Mouse (Mus musculus): ENCODE measurements at regions not wholly inside any gene's neighbourhood (a gene's known extent, or its start where the extent isn't known, plus 50 kb on each side); places are given as distances from the start of the nearest gene placed in this dataset.

DNA sequence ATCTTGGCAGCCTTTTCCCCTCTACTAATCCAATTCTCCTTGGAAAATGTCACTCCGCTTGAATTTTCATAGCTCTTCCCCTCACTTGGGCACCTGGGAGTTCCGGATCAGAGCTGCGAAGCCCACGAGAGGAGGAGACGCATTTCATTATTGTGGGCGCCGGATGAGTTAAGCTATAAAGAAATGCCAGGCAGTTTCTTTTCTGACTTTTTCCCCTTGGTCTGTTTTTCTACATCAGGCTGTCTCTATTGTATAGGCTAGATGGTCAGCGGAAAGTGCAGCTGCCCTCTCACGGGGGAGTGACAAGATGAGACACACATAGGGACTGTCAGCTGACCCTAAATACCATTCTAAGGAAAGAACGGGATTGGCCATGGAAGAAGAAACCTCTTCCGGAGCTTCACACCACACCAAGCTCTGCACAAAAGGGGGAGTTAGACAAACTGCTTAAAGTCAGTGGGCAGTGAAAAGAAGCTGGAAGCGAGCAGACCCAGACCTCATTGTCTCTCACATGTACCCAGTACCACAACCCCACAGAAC, 369.3 kb upstream of the Trib2 start:
- Histone ChIP-seq H3K27ac (ENCODE audit: low read length) (no peak overlapping the region), H3K9me3 (ENCODE audit: control insufficient read depth, low read depth, low read length) (no peaks in the 10 kb centered on the region), H3K4me3 (ENCODE audit: low read depth, low read length) (no peak overlapping the region), H3K4me2 (replicated peaks; ENCODE audit: low read depth, low read length) (no peak overlapping the region), H3K9ac (replicated peaks; ENCODE audit: low read depth, low read length) (no peak overlapping the region), H3K4me1 (ENCODE audit: control insufficient read depth, insufficient read depth, low read length) (no peaks in the 10 kb centered on the region; the same call in 1 of the 2 replicates), H3K36me3 (ENCODE audit: control insufficient read depth, insufficient read depth, low read length) (no peaks in the 10 kb centered on the region), H3K27me3 (ENCODE audit: control insufficient read depth, insufficient read depth, low read length) (no peaks in the 10 kb centered on the region)
- 68% methylated on average over 12 of the region's 12 CpGs for WGBS
- ATAC-seq (ENCODE audit: insufficient number of reproducible peaks, insufficient read depth, low FRiP score, low read depth), result no peak

- Histone ChIP-seq H3K4me2 (replicated peaks; ENCODE audit: low read depth, low read length) (no peak overlapping the region), H3K9me3 (ENCODE audit: control insufficient read depth, low read depth, low read length) (no peaks in the 10 kb centered on the region), H3K36me3 (ENCODE audit: control insufficient read depth, insufficient read depth, low read length) (no peaks in the 10 kb centered on the region), H3K27me3 (ENCODE audit: control insufficient read depth, insufficient read depth, low read length) (no peaks in the 10 kb centered on the region), H3K4me1 (ENCODE audit: control insufficient read depth, insufficient read depth, low read length) (no peaks in the 10 kb centered on the region; the same call in 1 of the 2 replicates), H3K27ac (ENCODE audit: low read length) (no peak overlapping the region), H3K4me3 (ENCODE audit: low read depth, low read length) (no peak overlapping the region), H3K9ac (replicated peaks; ENCODE audit: low read depth, low read length) (no peak overlapping the region)
- WGBS, result 42% methylated on average over 14 of the region's 14 CpGs
- ATAC-seq (ENCODE audit: insufficient number of reproducible peaks, insufficient read depth, low FRiP score, low read depth), result no peak; the same call in 1 of the 2 replicates
These were observed 368.8 kb upstream of the Trib2 start for GRCm38 (mm10) chr12:16185431-16185923.

DNA sequence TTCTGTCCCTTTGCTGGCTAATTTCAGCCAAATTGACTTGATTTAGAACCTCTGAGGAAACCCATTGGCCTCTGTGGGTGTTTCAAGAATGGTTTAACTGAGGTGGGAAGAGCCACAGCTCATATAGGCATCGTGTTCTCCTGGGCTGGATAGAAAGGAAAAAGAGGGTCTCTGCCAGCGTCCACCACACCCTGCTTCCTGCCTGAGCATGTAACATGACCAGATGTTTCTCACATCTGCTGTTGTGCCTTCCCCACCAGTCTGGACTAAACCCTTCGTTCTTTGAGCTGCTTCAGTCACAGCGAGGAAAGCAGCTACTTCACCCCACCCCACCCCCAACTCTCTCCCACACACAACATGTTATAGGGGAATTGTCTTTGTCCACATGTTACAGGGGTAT, 366.3 kb upstream of the Trib2 start:
- Histone ChIP-seq H3K36me3 (ENCODE audit: control insufficient read depth, insufficient read depth, low read length) (no peaks in the 10 kb centered on the region), H3K4me2 (replicated peaks; ENCODE audit: low read depth, low read length) (no peak overlapping the region), H3K27me3 (ENCODE audit: control insufficient read depth, insufficient read depth, low read length) (no peaks in the 10 kb centered on the region), H3K4me3 (ENCODE audit: low read depth, low read length) (no peak overlapping the region), H3K9me3 (ENCODE audit: control insufficient read depth, low read depth, low read length) (no peaks in the 10 kb centered on the region), H3K27ac (ENCODE audit: low read length) (no peak overlapping the region), H3K9ac (replicated peaks; ENCODE audit: low read depth, low read length) (no peak overlapping the region), H3K4me1 (ENCODE audit: control insufficient read depth, insufficient read depth, low read length) (no peaks in the 10 kb centered on the region; the same call in 1 of the 2 replicates)
- 41% methylated on average over 4 of the region's 4 CpGs for WGBS
- ATAC-seq (ENCODE audit: insufficient number of reproducible peaks, insufficient read depth, low FRiP score, low read depth), result no peak

- H3K4me2 ChIP-seq (replicated peaks; ENCODE audit: low read depth, low read length), result no peak overlapping the region
- no peaks in the 10 kb centered on the region for H3K36me3 ChIP-seq (ENCODE audit: control insufficient read depth, insufficient read depth, low read length)
- no peaks in the 10 kb centered on the region for H3K9me3 ChIP-seq (ENCODE audit: control insufficient read depth, low read depth, low read length)
- H3K4me1 ChIP-seq (ENCODE audit: control insufficient read depth, insufficient read depth, low read length), result no peaks in the 10 kb centered on the region; the same call in 1 of the 2 replicates
- no peak overlapping the region for H3K27ac ChIP-seq (ENCODE audit: low read length)
- no peak for ATAC-seq (ENCODE audit: insufficient number of reproducible peaks, insufficient read depth, low FRiP score, low read depth)
- H3K27me3 ChIP-seq (ENCODE audit: control insufficient read depth, insufficient read depth, low read length), result no peaks in the 10 kb centered on the region
- no peak overlapping the region for H3K4me3 ChIP-seq (ENCODE audit: low read depth, low read length)
- H3K9ac ChIP-seq (replicated peaks; ENCODE audit: low read depth, low read length), result no peak overlapping the region
- WGBS, result 88% methylated on average over 5 of the region's 5 CpGs
These were observed 364.9 kb upstream of the Trib2 start for GRCm38 (mm10) chr12:16181599-16181998.

DNA sequence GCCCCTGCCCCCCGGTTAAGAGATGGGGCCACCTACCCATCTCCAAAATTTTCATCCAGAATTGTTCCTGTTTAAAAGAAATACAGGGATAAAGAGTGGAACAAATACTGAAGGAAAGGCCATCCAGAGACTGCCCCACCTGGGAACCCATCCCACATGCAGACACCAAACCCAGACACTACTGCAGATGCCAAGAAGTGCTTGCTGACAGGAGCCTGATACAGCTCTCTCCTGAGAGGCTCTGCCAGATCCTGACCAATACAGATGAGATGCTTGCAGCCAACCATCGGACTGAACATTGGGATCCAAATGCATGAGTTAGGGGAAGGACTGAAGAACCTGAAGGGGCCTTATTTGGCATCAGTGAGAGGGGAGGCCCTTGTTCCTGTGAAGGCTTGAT, 363.2 kb upstream of the Trib2 start:
- H3K9ac ChIP-seq (replicated peaks; ENCODE audit: low read depth, low read length), result no peak overlapping the region
- WGBS, result 86% methylated on average over 2 of the region's 2 CpGs
- H3K27ac ChIP-seq (ENCODE audit: low read length), result no peak overlapping the region
- no peaks in the 10 kb centered on the region for H3K4me1 ChIP-seq (ENCODE audit: control insufficient read depth, insufficient read depth, low read length)
- no peaks in the 10 kb centered on the region for H3K27me3 ChIP-seq (ENCODE audit: control insufficient read depth, insufficient read depth, low read length)
- no peaks in the 10 kb centered on the region for H3K36me3 ChIP-seq (ENCODE audit: control insufficient read depth, insufficient read depth, low read length)
- H3K4me3 ChIP-seq (ENCODE audit: low read depth, low read length), result no peak overlapping the region
- no peak for ATAC-seq (ENCODE audit: insufficient number of reproducible peaks, insufficient read depth, low FRiP score, low read depth)
- H3K4me2 ChIP-seq (replicated peaks; ENCODE audit: low read depth, low read length), result no peak overlapping the region
- H3K9me3 ChIP-seq (ENCODE audit: control insufficient read depth, low read depth, low read length), result no peaks in the 10 kb centered on the region

DNA sequence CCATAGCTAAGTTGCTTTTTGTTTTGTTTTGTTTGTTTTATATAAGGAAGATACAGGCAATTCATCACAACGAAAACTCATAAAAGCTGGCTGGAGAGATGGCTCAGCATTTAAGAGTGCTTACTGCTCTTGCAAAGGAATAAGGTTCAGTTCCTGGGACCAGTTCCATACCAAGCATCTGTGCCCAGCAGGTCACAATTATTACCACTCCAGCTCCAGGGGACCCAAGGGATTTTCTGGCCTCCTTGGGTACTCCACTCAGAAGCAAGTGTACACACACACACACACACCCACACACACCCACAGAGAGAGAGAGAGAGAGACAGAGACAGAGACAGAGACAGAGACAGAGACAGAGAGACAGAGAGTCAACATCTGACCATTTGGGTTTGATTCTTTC, 359.6 kb upstream of the Trib2 start:
- H3K27me3 ChIP-seq (ENCODE audit: control insufficient read depth, insufficient read depth, low read length), result no peaks in the 10 kb centered on the region
- WGBS, result 82% methylated on average over 1 of the region's 1 CpGs
- H3K9ac ChIP-seq (replicated peaks; ENCODE audit: low read depth, low read length), result no peak overlapping the region
- no peaks in the 10 kb centered on the region for H3K36me3 ChIP-seq (ENCODE audit: control insufficient read depth, insufficient read depth, low read length)
- H3K4me1 ChIP-seq (ENCODE audit: control insufficient read depth, insufficient read depth, low read length), result no peaks in the 10 kb centered on the region
- H3K9me3 ChIP-seq (ENCODE audit: control insufficient read depth, low read depth, low read length), result no peaks in the 10 kb centered on the region
- H3K4me2 ChIP-seq (replicated peaks; ENCODE audit: low read depth, low read length), result no peak overlapping the region
- H3K27ac ChIP-seq (ENCODE audit: low read length), result no peak overlapping the region
- ATAC-seq (ENCODE audit: insufficient number of reproducible peaks, insufficient read depth, low FRiP score, low read depth), result no peak
- no peak overlapping the region for H3K4me3 ChIP-seq (ENCODE audit: low read depth, low read length)

GRCm38 (mm10) chr12:16172176-16172575, 355.5 kb upstream of the Trib2 start:
- ATAC-seq (ENCODE audit: insufficient number of reproducible peaks, insufficient read depth, low FRiP score, low read depth), result no peak
- 76% methylated on average over 2 of the region's 2 CpGs for WGBS
- H3K4me1 ChIP-seq (ENCODE audit: control insufficient read depth, insufficient read depth, low read length), result peaks cover 3% of the 10 kb centered on the region; the same call in 1 of the 2 replicates
- no peaks in the 10 kb centered on the region for H3K9me3 ChIP-seq (ENCODE audit: control insufficient read depth, low read depth, low read length)
- no peak overlapping the region for H3K27ac ChIP-seq (ENCODE audit: low read length)
- H3K36me3 ChIP-seq (ENCODE audit: control insufficient read depth, insufficient read depth, low read length), result no peaks in the 10 kb centered on the region
- H3K27me3 ChIP-seq (ENCODE audit: control insufficient read depth, insufficient read depth, low read length), result no peaks in the 10 kb centered on the region
- H3K4me2 ChIP-seq (replicated peaks; ENCODE audit: low read depth, low read length), result no peak overlapping the region
- no peak overlapping the region for H3K9ac ChIP-seq (replicated peaks; ENCODE audit: low read depth, low read length)
- H3K4me3 ChIP-seq (ENCODE audit: low read depth, low read length), result no peak overlapping the region

DNA sequence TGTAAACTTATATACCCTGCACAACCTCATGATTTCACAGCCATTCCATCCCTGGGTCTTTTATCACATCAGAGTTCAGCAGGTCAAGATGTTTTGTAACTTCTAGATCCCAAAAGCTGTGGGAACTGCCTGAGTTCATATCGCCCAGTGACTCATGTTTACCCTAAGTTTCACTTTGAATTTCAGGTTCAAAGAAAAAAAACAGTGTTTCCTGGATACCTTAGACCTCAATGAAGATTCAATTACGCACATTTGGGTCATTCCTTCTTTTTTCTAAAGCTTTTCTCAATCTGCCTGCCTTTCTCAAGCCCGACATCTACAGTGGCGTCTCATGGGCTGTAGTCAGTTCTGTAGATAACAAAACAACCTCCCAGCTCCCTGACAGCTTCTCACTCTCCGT, 354.9 kb upstream of the Trib2 start:
- 54% methylated on average over 5 of the region's 5 CpGs for WGBS
- Histone ChIP-seq H3K4me3 (ENCODE audit: low read depth, low read length) (no peak overlapping the region), H3K4me1 (ENCODE audit: control insufficient read depth, insufficient read depth, low read length) (peaks cover 3% of the 10 kb centered on the region; the same call in 1 of the 2 replicates), H3K27ac (ENCODE audit: low read length) (no peak overlapping the region), H3K36me3 (ENCODE audit: control insufficient read depth, insufficient read depth, low read length) (no peaks in the 10 kb centered on the region), H3K4me2 (replicated peaks; ENCODE audit: low read depth, low read length) (no peak overlapping the region), H3K27me3 (ENCODE audit: control insufficient read depth, insufficient read depth, low read length) (no peaks in the 10 kb centered on the region), H3K9me3 (ENCODE audit: control insufficient read depth, low read depth, low read length) (no peaks in the 10 kb centered on the region), H3K9ac (replicated peaks; ENCODE audit: low read depth, low read length) (no peak overlapping the region)
- ATAC-seq (ENCODE audit: insufficient number of reproducible peaks, insufficient read depth, low FRiP score, low read depth), result 0 out of 2 replicates have a peak, but pooled peaks have one; percentile 10
